Mouse (Mus musculus) bone marrow macrophage, adult 2 months (primary cell): ENCODE results near the gene Vat1.

ENCODE experiments used
- CTCF ChIP-seq: IDR thresholded peaks from 2 replicates; pipeline ENCODE4 v1.5.1; 2012; ENCODE audit warnings: low read depth, mild to moderate bottlenecking, low read length, moderate library complexity
- POLR2A ChIP-seq: IDR thresholded peaks from 2 replicates; pipeline ENCODE4 v1.6.1; 2012; ENCODE audit warnings: mild to moderate bottlenecking, low read depth, low read length, borderline replicate concordance

DNA sequence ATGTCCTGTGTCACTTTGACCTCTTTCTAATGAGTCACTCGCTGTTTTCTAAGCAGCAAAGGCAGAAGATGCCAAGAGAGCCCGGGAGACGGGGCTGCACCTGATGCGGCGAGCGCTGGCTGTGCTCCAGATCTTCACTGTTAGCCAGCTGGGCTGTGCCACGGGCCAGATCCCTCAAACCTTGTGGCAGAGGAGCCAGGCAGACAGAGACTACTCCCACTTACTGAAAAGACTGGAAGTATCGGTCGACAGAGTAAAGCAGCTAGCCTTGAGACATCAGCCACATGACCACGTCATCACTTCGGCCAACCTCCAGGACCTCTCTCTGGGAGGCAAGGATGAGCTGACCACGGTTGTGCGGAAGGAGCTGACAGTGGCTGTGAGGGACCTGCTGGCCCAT is 32.6 kb downstream of the Vat1 start:
- TF ChIP-seq CTCF (no peak), POLR2A (no peak)
